Mouse (Mus musculus) stomach, postnatal 0 days (tissue): ENCODE measurements at regions not wholly inside any gene's neighbourhood (a gene's known extent, or its start where the extent isn't known, plus 50 kb on each side); places are given as distances from the start of the nearest gene placed in this dataset.

Experiments
- CTCF ChIP-seq: IDR thresholded peaks from 2 replicates; pipeline ENCODE4 v1.5.1; 2016; ENCODE audit warnings: antibody characterized with exemption, low read depth, mild to moderate bottlenecking, moderate library complexity
- EP300 ChIP-seq: optimal IDR thresholded peaks from 2 replicates; pipeline ENCODE3; 2016; ENCODE audit warnings: antibody characterized with exemption

GRCm38 (mm10) chr6:84425823-84426222, 167.9 kb downstream of the Cyp26b1 start:
- TF ChIP-seq CTCF: peak; percentile 87
- TF ChIP-seq EP300: no peak
